Mouse (Mus musculus) urinary bladder, adult 2 months (tissue): ENCODE data around the gene Gpr180. TPM values are rescaled to one million over a fixed set of nuclear protein-coding genes. Genes with fewer than 3 reads are reported as not detected.

ENCODE experiments used
- DNase-seq: peaks from one replicate; pipeline ENCODE4 v3.0.0; 2022; ENCODE audit warnings: low spot score
- polyA plus RNA-seq: library from polyadenylated mRNA; depleted of rRNA; stranded (reverse); fragments of >200 nt; gene quantifications from 2 replicates; pipeline ENCODE4 v1.2.3, GENCODE M21; 2012; rRNA removed

The Gpr180 gene
- polyA plus RNA-seq, 1 experiment = 38.9 TPM

DNA sequence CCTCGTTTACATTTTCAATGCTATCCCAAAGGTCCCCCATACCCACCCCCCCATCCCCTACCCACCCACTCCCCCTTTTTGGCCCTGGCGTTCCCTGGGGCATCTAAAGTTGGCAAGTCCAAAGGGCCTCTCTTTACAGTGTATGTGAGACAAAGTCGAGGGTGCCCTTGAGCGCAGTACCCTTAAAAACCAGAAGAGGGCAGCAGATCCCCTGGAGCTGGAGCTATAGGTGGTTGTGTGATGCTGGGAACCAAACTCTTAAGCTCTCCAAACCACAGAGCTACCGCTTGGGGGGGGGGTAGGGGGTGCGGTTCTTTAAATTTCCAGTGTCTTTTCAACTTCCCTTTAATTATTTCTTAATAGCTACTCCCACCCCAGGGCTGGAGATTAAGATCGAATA is 66.1 kb downstream of the Gpr180 start:
- no peak for DNase-seq

DNA sequence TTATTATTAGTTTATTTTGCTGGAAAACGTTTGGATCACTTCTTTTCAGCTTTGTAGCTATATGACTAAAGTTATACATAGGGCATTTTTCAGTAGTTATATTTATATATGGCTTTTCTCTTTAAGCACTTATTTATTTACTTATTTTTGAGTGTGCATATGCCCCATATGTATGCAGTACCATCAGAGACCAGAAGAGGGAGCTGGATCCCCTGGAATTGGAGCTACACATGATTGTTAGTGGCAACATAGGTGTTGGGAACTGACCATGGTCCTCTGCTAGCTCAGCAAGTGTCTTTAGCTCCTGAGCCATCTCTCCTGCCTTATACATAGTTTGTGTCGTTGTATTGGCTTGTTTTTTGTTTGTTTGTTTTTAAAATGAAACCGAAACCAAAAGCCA is 70.4 kb downstream of the Gpr180 start:
- DNase-seq = no peak

DNA sequence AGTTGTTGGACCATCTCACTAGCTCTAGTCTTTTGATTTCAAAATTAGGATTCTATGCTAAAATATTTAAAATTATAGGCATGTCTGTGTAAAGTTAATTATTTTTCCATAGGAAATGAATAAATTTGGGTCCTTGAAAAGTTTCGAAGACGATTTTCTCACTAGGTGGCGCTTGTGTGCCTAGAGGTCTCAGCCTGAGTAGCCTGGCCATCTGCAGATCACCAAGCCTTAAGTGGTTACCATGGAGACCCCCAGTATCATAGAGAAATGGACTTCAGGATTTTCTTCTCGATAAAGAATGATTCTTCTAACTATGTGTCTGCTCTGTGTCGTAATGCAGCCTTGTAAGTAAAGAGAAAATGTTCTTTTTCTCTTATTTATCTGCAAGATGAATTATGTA is 72.7 kb downstream of the Gpr180 start:
- no peak for DNase-seq

DNA sequence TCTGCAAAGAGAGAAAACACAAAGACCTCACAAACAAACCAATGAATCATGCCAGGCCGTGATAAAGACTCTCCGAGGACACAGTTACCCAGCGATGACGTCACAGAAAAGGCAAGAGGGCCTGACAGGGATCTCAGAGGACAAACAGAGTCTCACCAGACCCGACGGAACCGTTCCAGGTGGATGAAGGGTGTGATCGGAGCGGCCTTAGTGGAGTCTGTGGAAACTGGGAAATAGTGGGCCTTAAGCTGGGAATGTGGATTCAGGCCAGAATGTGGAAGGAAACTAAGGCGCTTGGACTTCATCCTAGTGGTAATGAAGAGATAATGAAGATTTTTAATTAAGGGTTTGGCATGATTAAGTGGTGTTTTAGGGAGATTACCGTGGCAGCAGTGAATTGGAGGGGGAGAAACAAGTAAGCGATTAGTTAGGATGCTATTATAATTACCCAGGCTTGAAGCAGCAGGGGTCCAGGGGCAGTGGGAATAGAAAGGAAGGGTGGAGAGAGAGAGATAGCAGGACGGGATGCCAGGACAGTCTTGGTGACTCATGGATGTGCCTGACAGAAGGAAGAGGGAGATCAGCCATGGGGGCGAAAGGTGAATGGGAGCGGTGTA is 75.3 kb downstream of the Gpr180 start:
- no peak for DNase-seq

Other genes with a start within 250 kb of the Gpr180 start
- 0.62 and 0.72 TPM in 2 replicates for gene Dct, start 84.9 kb upstream of the Gpr180 start, polyA plus RNA-seq
- gene Tgds, start 4.4 kb upstream of the Gpr180 start, polyA plus RNA-seq = 15.4 and 19.9 TPM in 2 replicates
- gene Sox21, start 99.9 kb downstream of the Gpr180 start, polyA plus RNA-seq = 0.06 and 0.07 TPM in 2 replicates
- gene Gm9376, start 129.8 kb downstream of the Gpr180 start, polyA plus RNA-seq = not detected in 2 replicates